Mouse (Mus musculus): ENCODE measurements around the gene Tbc1d5. TPM values are rescaled to one million over a fixed set of nuclear protein-coding genes. Genes with fewer than 3 reads are reported as not detected.

Gene Tbc1d5
- polyA plus RNA-seq, 1 experiment: 12.2 TPM

GRCm38 (mm10) chr17:50761082-50761481, 418.1 kb downstream of the Tbc1d5 start:
- WGBS: 90% methylated on average over 5 of the region's 5 CpGs
- Histone ChIP-seq H3K27me3 (ENCODE audit: control insufficient read depth, insufficient read depth, low read length) (no peaks in the 10 kb centered on the region), H3K4me3 (ENCODE audit: control insufficient read depth, insufficient read depth, low read length) (no peak overlapping the region), H3K27ac (ENCODE audit: control insufficient read depth, insufficient read depth, low read length) (no peak overlapping the region), H3K4me1 (replicated peaks; ENCODE audit: control insufficient read depth, insufficient read depth, low read length) (peaks cover 5% of the 10 kb centered on the region), H3K36me3 (ENCODE audit: control insufficient read depth, insufficient read depth, low read length) (no peaks in the 10 kb centered on the region)
- no peak for DNase-seq
- TF ChIP-seq CTCF (IDR thresholded peaks at IDR 0.05; ENCODE audit: borderline replicate concordance, control insufficient read depth, extremely low read depth, insufficient read depth, low read length, poor library complexity): no peak
- TF ChIP-seq POLR2A (IDR thresholded peaks at IDR 0.05; ENCODE audit: control insufficient read depth, extremely low read depth, insufficient read depth, low read length, poor library complexity): no peak

- DNase-seq: no peak
- no peak overlapping the region for H3K4me3 ChIP-seq (ENCODE audit: control insufficient read depth, insufficient read depth, low read length)
- no peak overlapping the region for H3K27ac ChIP-seq (ENCODE audit: control insufficient read depth, insufficient read depth, low read length)
These were observed 425.6 kb downstream of the Tbc1d5 start for GRCm38 (mm10) chr17:50753356-50754138.

GRCm38 (mm10) chr17:50752753-50753152, 426.4 kb downstream of the Tbc1d5 start:
- no peak for TF ChIP-seq CTCF (IDR thresholded peaks at IDR 0.05; ENCODE audit: borderline replicate concordance, control insufficient read depth, extremely low read depth, insufficient read depth, low read length, poor library complexity)
- no peak for TF ChIP-seq POLR2A (IDR thresholded peaks at IDR 0.05; ENCODE audit: control insufficient read depth, extremely low read depth, insufficient read depth, low read length, poor library complexity)
- no peak overlapping the region for H3K4me3 ChIP-seq (ENCODE audit: control insufficient read depth, insufficient read depth, low read length)
- H3K4me1 ChIP-seq (replicated peaks; ENCODE audit: control insufficient read depth, insufficient read depth, low read length): no peaks in the 10 kb centered on the region
- WGBS: over 99% methylated on average over 3 of the region's 3 CpGs
- no peaks in the 10 kb centered on the region for H3K27me3 ChIP-seq (ENCODE audit: control insufficient read depth, insufficient read depth, low read length)
- no peak overlapping the region for H3K27ac ChIP-seq (ENCODE audit: control insufficient read depth, insufficient read depth, low read length)
- H3K36me3 ChIP-seq (ENCODE audit: control insufficient read depth, insufficient read depth, low read length): no peaks in the 10 kb centered on the region
- no peak for DNase-seq

More at GRCm38 (mm10) chr17:50753356-50754138, 425.6 kb downstream of the Tbc1d5 start:
- no peaks in the 10 kb centered on the region for H3K27me3 ChIP-seq (ENCODE audit: control insufficient read depth, insufficient read depth, low read length)
- no peaks in the 10 kb centered on the region for H3K36me3 ChIP-seq (ENCODE audit: control insufficient read depth, insufficient read depth, low read length)
- no peak for TF ChIP-seq POLR2A (IDR thresholded peaks at IDR 0.05; ENCODE audit: control insufficient read depth, extremely low read depth, insufficient read depth, low read length, poor library complexity)
- no peak for TF ChIP-seq CTCF (IDR thresholded peaks at IDR 0.05; ENCODE audit: borderline replicate concordance, control insufficient read depth, extremely low read depth, insufficient read depth, low read length, poor library complexity)
- H3K4me1 ChIP-seq (replicated peaks; ENCODE audit: control insufficient read depth, insufficient read depth, low read length): no peaks in the 10 kb centered on the region
- WGBS: 90% methylated on average over 9 of the region's 9 CpGs

- Histone ChIP-seq H3K36me3 (ENCODE audit: control insufficient read depth, insufficient read depth, low read length) (no peaks in the 10 kb centered on the region), H3K27ac (ENCODE audit: control insufficient read depth, insufficient read depth, low read length) (no peak overlapping the region), H3K4me1 (replicated peaks; ENCODE audit: control insufficient read depth, insufficient read depth, low read length) (no peaks in the 10 kb centered on the region), H3K4me3 (ENCODE audit: control insufficient read depth, insufficient read depth, low read length) (no peak overlapping the region), H3K27me3 (ENCODE audit: control insufficient read depth, insufficient read depth, low read length) (no peaks in the 10 kb centered on the region)
- DNase-seq: no peak
- TF ChIP-seq POLR2A (IDR thresholded peaks at IDR 0.05; ENCODE audit: control insufficient read depth, extremely low read depth, insufficient read depth, low read length, poor library complexity) (no peak), CTCF (IDR thresholded peaks at IDR 0.05; ENCODE audit: borderline replicate concordance, control insufficient read depth, extremely low read depth, insufficient read depth, low read length, poor library complexity) (no peak)
- WGBS: 99% methylated on average over 3 of the region's 3 CpGs
These were observed 427.2 kb downstream of the Tbc1d5 start for GRCm38 (mm10) chr17:50751911-50752310.

- 91% methylated on average over 2 of the region's 2 CpGs for WGBS
- Histone ChIP-seq H3K27ac (ENCODE audit: control insufficient read depth, insufficient read depth, low read length) (no peak overlapping the region), H3K27me3 (ENCODE audit: control insufficient read depth, insufficient read depth, low read length) (no peaks in the 10 kb centered on the region), H3K36me3 (ENCODE audit: control insufficient read depth, insufficient read depth, low read length) (no peaks in the 10 kb centered on the region), H3K4me3 (ENCODE audit: control insufficient read depth, insufficient read depth, low read length) (no peak overlapping the region), H3K4me1 (replicated peaks; ENCODE audit: control insufficient read depth, insufficient read depth, low read length) (no peaks in the 10 kb centered on the region)
- no peak for TF ChIP-seq POLR2A (IDR thresholded peaks at IDR 0.05; ENCODE audit: control insufficient read depth, extremely low read depth, insufficient read depth, low read length, poor library complexity)
- TF ChIP-seq CTCF (IDR thresholded peaks at IDR 0.05; ENCODE audit: borderline replicate concordance, control insufficient read depth, extremely low read depth, insufficient read depth, low read length, poor library complexity): no peak
- no peak for DNase-seq
These were observed 428.3 kb downstream of the Tbc1d5 start for GRCm38 (mm10) chr17:50750874-50751273.

GRCm38 (mm10) chr17:50741386-50741785, 437.8 kb downstream of the Tbc1d5 start:
- Histone ChIP-seq H3K27me3 (ENCODE audit: control insufficient read depth, insufficient read depth, low read length) (no peaks in the 10 kb centered on the region), H3K4me3 (ENCODE audit: control insufficient read depth, insufficient read depth, low read length) (no peak overlapping the region), H3K27ac (ENCODE audit: control insufficient read depth, insufficient read depth, low read length) (no peak overlapping the region), H3K4me1 (replicated peaks; ENCODE audit: control insufficient read depth, insufficient read depth, low read length) (peaks cover under 1% of the 10 kb centered on the region), H3K36me3 (ENCODE audit: control insufficient read depth, insufficient read depth, low read length) (no peaks in the 10 kb centered on the region)
- DNase-seq: no peak
- WGBS: 84% methylated on average over 6 of the region's 6 CpGs
- TF ChIP-seq CTCF (IDR thresholded peaks at IDR 0.05; ENCODE audit: borderline replicate concordance, control insufficient read depth, extremely low read depth, insufficient read depth, low read length, poor library complexity) (no peak), POLR2A (IDR thresholded peaks at IDR 0.05; ENCODE audit: control insufficient read depth, extremely low read depth, insufficient read depth, low read length, poor library complexity) (no peak)

Measured in thymus, adult 2 months (tissue).